Mouse (Mus musculus) C2C12 (cell line): ENCODE data around the gene Coq8a. TPM values are rescaled to one million over a fixed set of nuclear protein-coding genes. Genes with fewer than 3 reads are reported as not detected.

Experiments used
- H3K27me3 ChIP-seq: one replicate; pipeline ENCODE4 v1.6.1; 2011; ENCODE audit not compliant: control insufficient read depth, insufficient read depth, insufficient read length
- H3K36me3 ChIP-seq: one replicate; pipeline ENCODE4 v1.6.1; 2011; ENCODE audit not compliant: control insufficient read depth, insufficient read depth
- H3K4me3 ChIP-seq: one replicate; pipeline ENCODE4 v1.5.1; 2011; ENCODE audit warnings: mild to moderate bottlenecking, control low read depth; ENCODE audit not compliant: poor library complexity, insufficient read depth, severe bottlenecking
- H3K79me2 ChIP-seq: one replicate; pipeline ENCODE4 v1.6.1; 2011; ENCODE audit not compliant: control insufficient read depth, insufficient read depth
- H3K79me3 ChIP-seq: one replicate; pipeline ENCODE4 v1.6.1; 2011; ENCODE audit warnings: low read depth, control low read depth
- H3ac ChIP-seq: one replicate; pipeline ENCODE3; 2011; ENCODE audit warnings: low read depth; ENCODE audit not compliant: control insufficient read depth, insufficient read length
- CEBPB ChIP-seq: IDR thresholded peaks from one replicate; pipeline ENCODE4 v1.6.1; 2011; ENCODE audit warnings: low read depth, mild to moderate bottlenecking, control low read depth, moderate library complexity
- CTCF ChIP-seq: IDR thresholded peaks from one replicate; pipeline ENCODE4 v1.5.1; 2011; ENCODE audit not compliant: control insufficient read depth, insufficient read depth, insufficient read length
- FOSL1 ChIP-seq: IDR thresholded peaks from one replicate; pipeline ENCODE4 v1.8.0; 2011; ENCODE audit warnings: mild to moderate bottlenecking, low read length; ENCODE audit not compliant: poor library complexity, insufficient read depth, severe bottlenecking
- MAX ChIP-seq: IDR thresholded peaks from one replicate; pipeline ENCODE4 v1.6.1; 2011; ENCODE audit warnings: mild to moderate bottlenecking, control low read depth
- MYOD1 ChIP-seq: IDR thresholded peaks from one replicate; pipeline ENCODE4 v1.6.1; 2011; ENCODE audit warnings: low read depth; ENCODE audit not compliant: control insufficient read depth, insufficient read length
- MYOG ChIP-seq: IDR thresholded peaks from one replicate; pipeline ENCODE4 v1.6.1; 2011; ENCODE audit not compliant: control insufficient read depth, insufficient read length; ENCODE audit errors: extremely low read depth
- USF1 ChIP-seq: IDR thresholded peaks from one replicate; pipeline ENCODE4 v1.6.1; 2011; ENCODE audit warnings: low read depth, mild to moderate bottlenecking, control low read depth, moderate library complexity
- polyA plus RNA-seq: library from polyadenylated mRNA; unstranded; fragments of >200 nt; fragmentation: generic; extraction: Trizol; gene quantifications from one replicate; pipeline ENCODE4 v1.2.1, GENCODE M21; 2012; ENCODE audit warnings: missing spikeins

Gene Coq8a
- polyA plus RNA-seq, 1 experiment, result 0.21 TPM

DNA sequence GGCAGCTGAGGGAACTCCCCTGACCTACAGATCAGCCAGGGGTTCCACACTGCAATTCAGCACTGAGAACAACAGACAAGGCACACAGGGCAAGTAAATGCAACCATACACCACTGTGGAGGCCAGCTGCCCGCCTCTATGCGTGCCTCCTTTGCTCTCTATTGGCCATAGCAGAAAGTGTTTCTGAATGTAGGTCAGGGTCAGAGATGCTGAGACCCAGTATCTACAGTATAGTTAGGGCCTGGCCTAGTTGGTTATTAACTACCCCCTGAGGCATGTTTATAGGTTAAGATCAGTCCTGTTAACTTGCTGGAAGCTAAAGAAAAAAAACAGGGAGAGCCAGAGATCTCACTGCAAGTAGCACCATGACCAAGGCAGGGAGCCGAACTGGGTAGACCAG, 16.7 kb downstream of the Coq8a start:
- Histone ChIP-seq H3K79me2 (no peaks in the 10 kb centered on the region), H3ac (no peak overlapping the region), H3K79me3 (no peaks in the 10 kb centered on the region), H3K27me3 (peaks cover 20% of the 10 kb centered on the region), H3K36me3 (no peaks in the 10 kb centered on the region), H3K4me3 (no peak overlapping the region)
- TF ChIP-seq FOSL1, result no peak

DNA sequence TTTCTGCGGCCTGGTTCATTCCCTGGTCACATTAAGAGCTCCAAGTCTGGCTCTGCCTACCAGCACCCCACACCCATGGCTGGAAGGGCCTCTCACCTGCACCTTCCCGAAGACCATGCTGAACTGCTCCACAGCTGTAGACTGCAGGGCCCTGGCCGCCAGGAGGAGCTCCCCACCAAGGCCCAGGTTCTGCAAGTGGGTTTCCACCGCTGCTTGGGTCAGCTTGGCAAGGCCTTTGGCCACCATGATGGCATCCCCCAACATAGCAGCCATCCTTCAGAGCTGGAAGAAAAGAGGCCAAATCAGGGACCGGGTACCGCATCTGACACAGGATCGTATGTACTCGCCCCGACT, 17.5 kb downstream of the Coq8a start:
- Histone ChIP-seq H3ac (no peak overlapping the region), H3K36me3 (no peaks in the 10 kb centered on the region), H3K79me3 (no peaks in the 10 kb centered on the region), H3K79me2 (no peaks in the 10 kb centered on the region), H3K27me3 (peaks cover 18% of the 10 kb centered on the region), H3K4me3 (no peak overlapping the region)
- TF ChIP-seq CTCF (peak; percentile 28), MYOD1 (no peak)

DNA sequence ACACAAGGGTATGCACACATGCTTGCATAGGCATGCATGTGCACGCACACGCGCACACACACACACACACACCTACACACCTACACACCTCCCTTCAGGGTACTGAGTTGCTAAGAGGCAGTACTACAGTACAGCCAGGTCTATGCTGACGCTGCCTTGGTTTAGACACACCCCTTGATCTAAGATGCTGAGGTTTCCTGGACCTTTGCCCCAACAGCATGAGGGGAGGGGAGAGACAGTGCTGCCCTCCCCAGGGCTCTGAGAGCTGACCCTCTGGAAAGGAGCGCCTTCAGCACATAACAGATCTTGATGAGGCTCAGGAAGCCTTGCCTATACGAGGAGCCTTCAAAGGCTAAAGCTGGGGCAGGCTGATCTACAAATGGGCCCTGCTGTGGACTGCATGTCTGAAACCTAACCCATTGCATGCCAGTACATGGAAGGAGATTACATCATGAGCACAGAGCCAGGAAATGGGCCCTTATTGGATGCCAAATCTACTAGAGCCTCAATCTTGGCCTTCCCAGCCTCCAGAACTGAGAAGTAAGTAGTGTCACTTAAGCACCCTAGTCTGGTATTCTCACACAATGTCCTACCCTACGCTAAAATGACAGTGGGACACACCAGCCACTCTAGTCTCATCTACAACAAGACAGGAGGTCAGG, 18.0 kb downstream of the Coq8a start:
- peaks cover 15% of the 10 kb centered on the region for H3K27me3 ChIP-seq

DNA sequence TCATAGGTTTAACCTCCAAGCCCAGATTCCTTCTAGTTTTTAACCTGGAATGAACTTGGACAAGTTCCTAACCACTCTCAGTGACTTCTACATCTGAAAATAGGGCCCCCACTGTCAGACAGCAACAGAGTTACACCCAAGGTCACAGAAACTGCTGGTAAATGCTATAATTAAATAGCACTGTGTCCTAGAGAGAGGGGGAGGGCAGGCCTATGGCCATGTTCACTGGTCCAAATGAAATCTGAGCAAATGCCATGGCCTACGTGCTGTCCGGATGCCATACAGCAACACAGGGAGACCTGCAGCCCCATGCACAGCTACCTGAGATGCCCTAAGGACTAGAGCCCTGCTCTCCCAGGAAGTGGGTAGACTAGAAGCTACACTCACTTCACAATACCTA, 19.6 kb downstream of the Coq8a start:
- Histone ChIP-seq H3K4me3 (no peak overlapping the region), H3K27me3 (peaks cover 5% of the 10 kb centered on the region), H3K79me3 (no peaks in the 10 kb centered on the region), H3K79me2 (no peaks in the 10 kb centered on the region), H3ac (no peak overlapping the region), H3K36me3 (no peaks in the 10 kb centered on the region)
- no peak for TF ChIP-seq MYOD1

More for the DNA sequence above, 18.0 kb downstream of the Coq8a start:
- no peak overlapping the region for H3K4me3 ChIP-seq
- H3K79me2 ChIP-seq, result no peaks in the 10 kb centered on the region
- no peak overlapping the region for H3ac ChIP-seq
- H3K79me3 ChIP-seq, result no peaks in the 10 kb centered on the region
- no peaks in the 10 kb centered on the region for H3K36me3 ChIP-seq
- TF ChIP-seq USF1, result no peak
- no peak for TF ChIP-seq MYOG
- no peak for TF ChIP-seq CTCF
- no peak for TF ChIP-seq FOSL1
- no peak for TF ChIP-seq MYOD1
- no peak for TF ChIP-seq MAX
- no peak for TF ChIP-seq CEBPB

DNA sequence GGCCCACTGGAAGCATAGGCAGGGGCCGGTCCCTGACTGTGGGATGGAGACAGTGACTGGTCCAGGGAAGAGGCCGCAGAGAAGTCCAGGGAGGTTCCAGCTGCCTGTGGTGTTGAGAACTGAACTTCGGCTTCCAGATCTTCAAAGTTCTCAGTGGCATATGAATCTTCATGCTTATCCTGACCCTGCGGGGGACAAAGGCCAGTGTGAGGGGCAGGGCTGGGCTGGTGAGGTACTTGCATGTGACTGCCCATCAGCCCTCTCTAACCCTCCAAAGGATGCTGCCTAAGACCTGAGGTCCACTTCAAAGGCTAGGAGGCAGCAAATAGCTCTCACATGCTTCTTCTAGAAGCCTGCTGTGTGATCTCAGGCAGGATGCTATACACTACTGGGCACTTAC, 20.3 kb downstream of the Coq8a start:
- TF ChIP-seq MYOG (no peak), CEBPB (no peak), MAX (no peak), CTCF (no peak), FOSL1 (no peak), USF1 (no peak), MYOD1 (no peak)

DNA sequence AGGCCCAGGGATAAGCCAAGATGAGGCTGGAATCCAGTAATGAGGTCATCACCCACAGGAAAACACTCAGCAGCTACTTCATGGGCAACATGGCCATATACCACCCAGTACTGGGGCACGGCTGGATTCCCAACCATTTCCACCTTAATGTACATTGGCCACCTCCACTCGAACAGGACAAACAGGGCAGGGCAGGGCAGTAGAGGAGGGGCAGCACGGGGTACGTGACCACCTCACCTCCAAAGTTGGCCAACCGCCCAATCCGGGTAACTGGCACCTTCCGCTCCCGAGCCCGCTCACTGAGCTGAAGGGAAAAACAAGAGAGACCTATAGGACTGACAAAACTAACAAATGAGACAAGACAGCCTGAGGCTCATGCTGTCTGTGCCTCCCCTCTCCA, 21.1 kb downstream of the Coq8a start:
- H3K27me3 ChIP-seq, result peaks cover 12% of the 10 kb centered on the region
- H3K4me3 ChIP-seq, result no peak overlapping the region
- H3K79me3 ChIP-seq, result no peaks in the 10 kb centered on the region
- TF ChIP-seq CEBPB, result no peak
- TF ChIP-seq FOSL1, result no peak
- H3K79me2 ChIP-seq, result no peaks in the 10 kb centered on the region
- no peak overlapping the region for H3ac ChIP-seq
- H3K36me3 ChIP-seq, result no peaks in the 10 kb centered on the region

More for the DNA sequence above, 20.3 kb downstream of the Coq8a start:
- H3K79me2 ChIP-seq, result no peaks in the 10 kb centered on the region
- H3K36me3 ChIP-seq, result no peaks in the 10 kb centered on the region
- peaks cover 7% of the 10 kb centered on the region for H3K27me3 ChIP-seq
- no peak overlapping the region for H3K4me3 ChIP-seq
- H3ac ChIP-seq, result no peak overlapping the region
- no peaks in the 10 kb centered on the region for H3K79me3 ChIP-seq

DNA sequence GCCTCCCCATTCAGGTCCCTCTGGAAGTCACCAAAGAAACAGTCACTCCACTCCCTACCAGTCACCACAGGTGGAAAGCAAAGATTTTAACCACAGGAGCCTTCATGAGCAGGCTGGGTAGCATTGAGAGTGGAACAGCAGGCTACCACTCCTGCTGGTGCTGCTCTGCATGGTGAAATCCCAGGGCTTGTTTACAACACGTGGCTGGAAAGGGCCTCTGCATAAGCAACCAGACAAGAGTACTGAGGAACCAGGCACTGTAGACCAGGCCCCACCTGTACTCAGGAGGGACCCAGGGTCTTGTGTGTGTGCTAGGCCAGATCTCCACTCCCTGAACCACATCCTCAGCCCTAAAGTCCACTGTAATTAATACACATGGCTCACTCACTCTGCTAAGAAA, 22.6 kb downstream of the Coq8a start:
- Histone ChIP-seq H3K4me3 (no peak overlapping the region), H3K79me3 (no peaks in the 10 kb centered on the region), H3K36me3 (no peaks in the 10 kb centered on the region), H3K79me2 (no peaks in the 10 kb centered on the region), H3K27me3 (peaks cover 11% of the 10 kb centered on the region), H3ac (no peak overlapping the region)
- TF ChIP-seq MYOD1 (no peak), MAX (no peak), FOSL1 (no peak), CEBPB (no peak), MYOG (no peak), CTCF (no peak), USF1 (no peak)
